Mouse (Mus musculus) cerebellum, adult 11 months (tissue): ENCODE results near the gene Nudt5.
"Not testable (repeated sequence)": the region's sequence is repeated elsewhere in the genome, so short reads cannot be mapped to it uniquely, and the experiment has no call there.

ENCODE experiments used
- DNase-seq: peaks from one replicate; pipeline ENCODE4 v3.0.0; 2022

Gene Nudt5

GRCm38 (mm10) chr2:5844873-5845631, at the start of gene Nudt5, which contains the start of gene Cdc123:
TSS of gene Nudt5 (plus strand) at chr2:5845019.
TSS of gene Cdc123 (minus strand) at chr2:5845164.
- peak; percentile 87 for DNase-seq

DNA sequence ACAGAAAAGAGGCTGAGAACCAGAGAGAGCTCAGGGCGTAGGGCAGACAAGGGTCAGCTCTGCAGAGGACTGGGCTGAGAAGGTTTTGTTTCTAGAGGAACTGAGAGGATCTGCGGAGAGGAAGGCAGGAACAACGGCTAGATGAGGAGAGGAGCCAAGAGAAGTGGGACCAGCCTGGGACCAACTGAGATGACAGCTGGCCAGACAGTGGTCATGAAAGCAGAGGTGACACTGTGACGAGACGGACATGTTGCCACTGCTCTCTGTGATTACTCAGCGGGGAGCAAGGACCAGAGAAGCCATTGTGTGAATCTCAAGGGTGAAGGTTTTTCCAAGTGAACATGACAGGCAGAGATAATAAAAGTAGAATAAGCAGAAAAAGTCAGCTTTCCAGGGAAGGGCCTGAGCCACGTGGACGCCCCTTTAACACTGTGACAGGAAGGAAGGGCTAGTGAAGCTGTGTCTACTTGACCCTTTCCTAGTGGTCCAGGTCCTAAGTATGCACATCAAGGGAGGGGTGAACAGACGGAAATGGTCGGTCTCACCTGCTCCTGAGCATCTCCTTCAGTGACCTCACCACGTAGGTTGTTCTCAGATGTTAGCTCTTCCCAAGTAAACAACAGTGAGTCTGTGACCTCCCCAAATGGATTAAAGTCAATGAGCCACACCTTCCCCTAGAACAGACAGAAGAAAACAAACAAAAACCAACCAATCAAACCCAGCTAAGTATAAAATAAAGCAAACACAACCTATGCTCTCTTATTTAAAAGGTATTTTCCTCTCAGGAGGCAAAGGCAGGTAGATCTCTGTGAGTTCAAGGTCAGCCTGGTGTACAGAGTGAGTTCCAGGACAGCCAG, 46.8 kb upstream of the Nudt5 start:
- DNase-seq = no peak

DNA sequence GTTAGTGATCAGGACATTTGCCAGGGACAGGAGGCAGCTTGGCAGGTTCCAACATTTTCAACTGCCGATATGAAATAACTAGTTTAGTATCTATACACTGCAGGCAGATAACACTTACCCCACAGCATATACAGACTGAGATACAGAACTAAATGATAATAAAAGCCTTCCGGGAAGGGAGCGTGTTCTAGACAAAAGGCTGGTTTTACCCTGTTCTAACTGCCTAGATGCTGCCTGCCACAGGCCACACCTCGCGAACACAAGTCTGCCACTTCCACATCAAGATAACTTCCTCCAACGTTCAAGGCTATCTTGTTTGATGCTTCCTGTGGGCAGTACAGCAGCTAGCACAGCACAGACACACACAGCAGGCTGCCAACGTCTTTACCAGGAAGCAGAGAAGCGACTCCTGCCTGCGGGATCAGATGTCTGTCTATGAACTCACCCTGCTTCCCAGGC, 43.6 kb upstream of the Nudt5 start:
- DNase-seq = no peak

GRCm38 (mm10) chr2:5801927-5802590, 42.8 kb upstream of the Nudt5 start:
- DNase-seq = no peak

DNA sequence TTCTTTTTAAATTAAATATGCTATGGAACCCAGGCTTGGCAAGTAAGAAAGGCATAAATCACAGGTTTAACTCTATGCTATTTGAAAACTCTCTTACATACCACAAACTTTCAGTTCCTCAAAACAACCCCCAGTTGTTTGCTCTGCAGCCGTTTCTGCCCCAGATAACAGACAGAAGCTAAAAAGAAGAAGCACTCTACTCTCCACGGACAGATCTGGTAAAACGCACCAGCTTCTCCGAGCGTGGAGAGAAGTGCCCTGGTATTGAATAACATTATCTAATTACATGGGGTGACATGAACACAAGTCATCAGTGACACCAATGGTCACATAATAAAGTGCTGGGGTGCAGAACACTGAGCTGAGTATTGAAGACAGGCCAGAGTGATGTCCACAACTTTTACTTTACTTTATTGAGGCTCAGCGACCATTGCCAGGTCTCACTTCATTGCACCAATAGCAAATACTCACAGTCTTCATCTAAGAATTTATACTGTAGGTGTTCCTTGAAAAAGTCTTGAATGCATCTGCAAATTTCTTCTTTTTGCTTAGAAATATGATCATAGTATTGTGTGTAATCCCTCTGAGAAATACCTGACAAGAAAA, 40.3 kb upstream of the Nudt5 start:
- DNase-seq = no peak

DNA sequence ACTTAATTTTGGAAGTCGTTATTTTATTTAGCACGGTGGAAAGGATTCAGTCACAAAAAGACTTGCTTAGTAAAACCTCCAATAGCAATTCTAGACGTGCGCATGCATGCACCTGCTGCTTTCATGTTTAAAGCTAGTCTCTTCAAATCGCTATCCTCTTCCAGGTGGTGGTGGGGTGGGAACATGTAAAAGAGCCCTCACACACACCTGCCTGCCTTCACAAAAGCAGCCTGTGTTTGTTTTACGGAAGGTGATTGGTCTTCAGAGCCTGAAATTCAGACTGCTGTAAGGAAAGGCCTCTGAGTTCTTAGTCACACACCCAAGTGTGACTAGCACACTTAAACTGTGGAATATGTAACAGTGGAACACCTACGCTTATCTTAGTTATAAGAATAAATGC, 39.6 kb upstream of the Nudt5 start:
- no peak for DNase-seq

- not testable (repeated sequence) for DNase-seq
Observed at GRCm38 (mm10) chr2:5806201-5806600, 38.6 kb upstream of the Nudt5 start.

- no peak for DNase-seq
Observed at GRCm38 (mm10) chr2:5810036-5810718, 34.6 kb upstream of the Nudt5 start.

GRCm38 (mm10) chr2:5811235-5811782, 33.5 kb upstream of the Nudt5 start:
- no peak for DNase-seq

DNA sequence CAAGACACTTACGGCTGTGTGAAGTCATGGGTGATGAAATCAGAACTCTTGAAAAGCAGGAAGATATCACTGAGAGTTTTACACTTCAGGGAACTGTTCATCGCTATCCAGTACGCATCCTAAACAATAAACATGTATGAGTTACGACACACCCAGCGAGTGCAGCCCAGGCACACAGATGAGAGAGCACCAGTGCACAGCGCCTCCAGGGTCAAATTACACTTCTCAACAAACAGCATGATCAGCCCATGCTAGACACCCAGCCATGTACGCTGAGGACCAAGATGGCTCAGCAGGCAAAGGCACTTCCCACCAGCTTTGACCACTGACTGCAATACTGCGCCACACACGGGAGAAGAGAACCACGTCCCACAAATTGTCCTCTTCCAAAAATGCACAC, 23.6 kb upstream of the Nudt5 start:
- no peak for DNase-seq

DNA sequence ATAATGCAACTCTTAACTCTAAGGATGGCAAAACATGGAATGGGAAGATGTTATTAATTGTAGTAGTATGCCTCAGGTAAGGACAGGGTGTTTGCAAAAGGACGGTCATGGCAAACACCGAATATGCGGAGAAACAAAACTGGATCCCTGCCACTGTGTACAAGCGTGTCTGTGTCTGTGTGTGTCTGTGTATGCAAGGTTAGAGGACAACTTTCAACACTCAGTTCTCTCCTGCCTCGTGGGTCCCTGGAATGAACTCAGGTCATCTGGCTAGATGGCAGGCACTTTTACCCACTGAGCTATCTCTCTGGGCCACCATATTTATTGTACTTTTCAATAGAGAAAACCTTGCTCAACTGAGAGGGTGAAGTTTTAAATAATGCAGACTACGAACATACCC, 22.4 kb upstream of the Nudt5 start:
- no peak for DNase-seq

GRCm38 (mm10) chr2:5824213-5824612, 20.6 kb upstream of the Nudt5 start:
- no peak for DNase-seq

- DNase-seq = no peak
Observed at GRCm38 (mm10) chr2:5824685-5825084, 20.1 kb upstream of the Nudt5 start.

DNA sequence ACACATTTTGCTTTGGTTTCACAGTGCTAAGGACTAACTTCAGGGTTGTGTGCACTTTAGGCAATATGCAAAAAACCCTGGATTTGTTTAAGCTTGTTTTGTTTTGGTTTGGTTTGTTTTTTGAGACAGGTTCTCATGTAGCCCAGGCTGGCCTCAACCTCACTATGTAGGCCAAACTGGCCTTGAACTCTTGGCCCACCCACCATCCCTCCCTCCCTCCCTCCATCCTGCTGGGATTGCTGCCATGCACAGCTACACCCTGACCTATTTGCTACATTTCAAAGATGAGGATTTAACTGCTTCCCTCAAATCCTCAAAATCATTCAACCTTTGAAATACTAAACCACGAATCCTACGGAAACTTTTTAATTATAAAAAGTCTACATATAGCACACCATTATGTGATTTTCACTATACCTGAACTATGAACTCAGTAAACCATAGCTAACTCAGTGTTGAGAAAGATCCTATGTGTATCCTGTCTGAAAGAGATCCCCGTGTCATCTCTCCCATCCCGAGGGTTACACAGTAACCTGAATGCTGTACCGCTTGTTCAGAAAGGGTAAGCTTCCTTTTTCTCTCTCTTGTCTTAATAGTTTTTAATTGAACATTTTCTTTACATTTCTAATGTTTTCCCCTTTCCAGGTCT, 19.4 kb upstream of the Nudt5 start:
- DNase-seq = no peak

DNA sequence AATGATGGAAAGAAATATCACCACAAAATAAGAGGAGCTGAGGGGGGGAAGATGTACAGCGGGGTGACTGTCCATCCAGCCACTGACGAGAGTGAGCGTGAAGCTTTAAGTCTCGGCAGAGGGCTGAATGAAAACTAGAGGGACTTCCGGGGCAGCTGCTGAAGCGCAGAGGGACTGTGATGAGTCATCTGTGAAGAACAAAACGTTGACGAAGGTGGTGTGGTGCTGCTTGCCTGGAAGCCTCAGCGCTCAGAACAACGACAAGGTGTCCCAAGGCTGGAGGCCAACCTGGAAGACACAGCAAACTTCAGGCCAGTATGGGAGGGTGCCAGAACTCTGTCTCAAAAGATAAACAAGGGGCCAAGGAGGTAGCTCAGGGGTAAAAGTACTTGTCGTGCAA, 4.0 kb upstream of the Nudt5 start:
- no peak for DNase-seq

- DNase-seq = no peak
Observed at GRCm38 (mm10) chr2:5844181-5844872, 492 bp upstream of the Nudt5 start.

- no peak for DNase-seq
Observed at GRCm38 (mm10) chr2:5845826-5846225, 1.0 kb downstream of the Nudt5 start.

DNA sequence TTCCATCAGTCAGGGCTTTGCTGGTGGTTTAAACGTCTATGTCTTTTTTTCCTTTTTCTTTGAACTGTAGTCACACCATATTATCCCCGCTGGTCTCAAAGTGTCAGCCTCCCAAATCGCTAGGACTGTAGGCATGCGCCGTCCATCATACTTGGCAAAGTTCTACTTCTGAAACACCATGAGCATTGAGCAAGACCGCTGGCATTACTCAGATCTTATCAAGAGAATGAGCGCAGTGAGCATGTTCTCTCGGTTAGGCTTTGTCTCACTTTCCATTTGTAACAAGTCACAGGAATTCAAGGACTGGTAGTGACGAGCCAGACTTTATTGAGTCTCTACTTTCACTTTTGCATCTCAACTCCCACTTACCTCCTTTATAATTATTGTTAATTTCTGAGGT, 6.3 kb downstream of the Nudt5 start:
- DNase-seq = no peak

- no peak for DNase-seq
Observed at GRCm38 (mm10) chr2:5851866-5852265, 7.0 kb downstream of the Nudt5 start.

GRCm38 (mm10) chr2:5862834-5863233, 18.0 kb downstream of the Nudt5 start, which contains the start of gene Gm13199:
TSS of gene Gm13199 (minus strand) at chr2:5862934.
- no peak for DNase-seq

GRCm38 (mm10) chr2:5867681-5868080, 22.9 kb downstream of the Nudt5 start:
- no peak for DNase-seq
